Mouse (Mus musculus) embryonic facial prominence, embryonic 10.5 days (tissue): ENCODE measurements around the gene Bcor. TPM values are rescaled to one million over a fixed set of nuclear protein-coding genes. Genes with fewer than 3 reads are reported as not detected.

Experiments
- DNase-seq: peaks from one replicate; pipeline ENCODE4 v3.0.0-alpha.2; 2017; ENCODE audit warnings: low spot score
- H3K27ac ChIP-seq: fragments of 300-500 bp; sonication (generic); replicated peaks from 2 replicates; pipeline ENCODE4 v1.5.1; 2016; ENCODE audit warnings: mild to moderate bottlenecking
- H3K27me3 ChIP-seq: fragments of 300-500 bp; sonication (generic); replicated peaks from 2 replicates; pipeline ENCODE4 v1.6.1; 2016; ENCODE audit warnings: low read depth, mild to moderate bottlenecking; ENCODE audit not compliant: poor library complexity, severe bottlenecking
- H3K36me3 ChIP-seq: fragments of 300-500 bp; sonication (generic); replicated peaks from 2 replicates; pipeline ENCODE4 v1.6.1; 2016; ENCODE audit warnings: mild to moderate bottlenecking, moderate library complexity
- H3K4me1 ChIP-seq: fragments of 300-500 bp; sonication (generic); 2 replicates; pipeline ENCODE4 v1.6.1; 2016
- H3K4me3 ChIP-seq: fragments of 300-500 bp; sonication (generic); 2 replicates; pipeline ENCODE4 v1.5.1; 2016; ENCODE audit warnings: mild to moderate bottlenecking, moderate library complexity
- H3K9me3 ChIP-seq: fragments of 300-500 bp; sonication (generic); 2 replicates; pipeline ENCODE4 v1.6.1; 2016; ENCODE audit warnings: mild to moderate bottlenecking
- WGBS: fragments of 180-500 bp; shearing (Covaris S2); methylation state at CpG from one replicate; pipeline ENCODE4 v1.1.7; 2016; 5-methylcytosine and 5-hydroxymethylcytosine counted together
- polyA plus RNA-seq: library from polyadenylated mRNA; unstranded; fragments of >200 nt; fragmentation: Nextera tagmentation; extraction: Ambion mirVana; gene quantifications from 2 replicates; pipeline ENCODE4 v1.2.1, GENCODE M21; 2016

Bcor gene
- polyA plus RNA-seq, 1 experiment from 2014 or later, result 23.7 TPM

DNA sequence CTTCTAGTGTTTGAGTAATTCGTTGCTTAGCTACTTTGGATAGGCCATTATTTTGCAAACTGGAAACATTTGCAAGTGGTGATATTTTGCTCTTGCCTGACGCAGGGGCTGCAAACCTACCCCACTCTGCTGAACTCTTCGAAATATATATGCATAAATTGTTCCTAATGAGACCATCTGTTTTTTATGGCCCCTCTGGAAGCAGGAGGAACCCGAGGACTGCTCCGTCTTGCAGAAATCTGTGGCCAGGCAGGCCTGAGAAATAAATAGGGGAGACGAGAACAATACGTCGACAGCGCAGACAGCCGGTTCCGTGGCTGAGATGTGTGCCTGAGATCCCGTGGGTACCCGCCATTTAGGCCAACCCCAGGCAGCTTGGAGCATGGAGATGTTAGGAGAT, 159.5 kb downstream of the Bcor start:
- no peak overlapping the region for H3K4me3 ChIP-seq
- DNase-seq, result no peak
- H3K36me3 ChIP-seq, result no peaks in the 10 kb centered on the region
- H3K4me1 ChIP-seq, result peaks cover 74% of the 10 kb centered on the region
- WGBS, result 10% methylated on average over 13 of the region's 13 CpGs
- H3K27me3 ChIP-seq, result peaks cover 100% of the 10 kb centered on the region
- no peaks in the 10 kb centered on the region for H3K9me3 ChIP-seq
- H3K27ac ChIP-seq, result no peak overlapping the region

DNA sequence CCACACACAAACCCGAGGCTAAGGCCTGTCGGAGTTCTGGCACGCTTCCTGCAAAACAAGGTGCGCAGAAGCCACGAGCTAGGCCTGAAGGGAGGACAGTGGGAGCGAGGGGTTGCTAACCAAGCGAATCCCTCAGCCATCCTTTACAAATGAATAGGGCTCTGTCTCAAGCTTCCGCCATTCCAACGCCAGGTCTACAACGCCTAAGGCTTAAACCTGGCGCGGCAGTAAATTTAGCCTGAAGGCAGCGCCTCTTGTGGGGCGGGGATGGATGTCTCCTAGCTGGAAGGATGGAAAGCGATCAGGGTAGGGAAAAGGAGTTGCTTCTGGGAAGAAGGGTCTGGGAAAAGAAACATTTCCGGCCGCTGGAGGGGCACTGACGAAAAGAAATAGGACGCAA, 160.2 kb downstream of the Bcor start:
- 7% methylated on average over 19 of the region's 19 CpGs for WGBS
- peaks cover 67% of the 10 kb centered on the region for H3K4me1 ChIP-seq
- H3K36me3 ChIP-seq, result no peaks in the 10 kb centered on the region
- DNase-seq, result peak; percentile 45
- H3K9me3 ChIP-seq, result no peaks in the 10 kb centered on the region
- no peak overlapping the region for H3K27ac ChIP-seq
- peak overlapping the region; percentile 54; the same call in 1 of the 2 replicates for H3K4me3 ChIP-seq
- peaks cover 100% of the 10 kb centered on the region for H3K27me3 ChIP-seq

DNA sequence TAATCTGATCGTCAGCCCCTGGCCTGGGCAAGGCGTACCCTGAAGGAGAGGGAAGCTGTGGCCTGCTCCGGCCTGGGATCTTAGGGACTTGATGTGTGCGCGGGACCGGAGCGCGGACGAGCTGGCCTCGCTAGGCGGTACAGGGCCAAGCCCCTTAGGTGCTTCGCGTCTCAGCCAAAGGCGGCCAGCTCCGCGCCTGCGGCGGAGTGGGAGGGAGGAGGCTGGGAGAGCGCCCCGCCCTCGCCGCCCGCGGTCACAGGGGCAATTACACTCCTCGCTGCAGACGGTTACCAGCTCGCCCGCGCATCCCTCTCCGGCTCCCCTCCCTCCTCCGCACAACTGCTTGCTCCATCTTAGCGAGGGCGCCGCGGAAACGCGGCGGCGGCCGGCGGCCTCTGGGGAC, 161.2 kb downstream of the Bcor start:
- Histone ChIP-seq H3K4me3 (peak overlapping the region; percentile 54), H3K27me3 (peaks cover 100% of the 10 kb centered on the region), H3K9me3 (no peaks in the 10 kb centered on the region), H3K27ac (peak overlapping the region; percentile 83), H3K4me1 (peaks cover 58% of the 10 kb centered on the region), H3K36me3 (no peaks in the 10 kb centered on the region)
- WGBS, result 4% methylated on average over 40 of the region's 41 CpGs
- DNase-seq, result peak; percentile 85

DNA sequence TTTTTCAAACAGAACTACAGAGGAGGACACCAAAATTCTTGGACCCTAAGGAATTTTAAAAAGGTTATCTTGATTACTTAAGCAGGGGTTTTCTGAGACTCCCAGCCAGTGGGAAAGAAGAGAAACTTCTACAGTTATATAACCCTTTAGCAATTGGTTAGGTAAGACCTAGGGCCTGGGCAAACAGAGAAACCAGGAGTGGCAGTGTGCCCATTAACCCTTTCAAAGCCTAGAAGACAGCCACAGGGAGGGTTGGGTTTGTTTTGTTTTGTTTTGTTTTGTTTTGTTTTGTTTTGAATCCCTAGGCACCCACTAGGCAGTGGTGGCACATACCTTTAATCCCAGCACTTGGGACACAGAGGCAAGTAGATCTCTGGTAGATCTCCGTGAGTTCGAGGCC, 163.3 kb downstream of the Bcor start:
- Histone ChIP-seq H3K36me3 (no peaks in the 10 kb centered on the region), H3K4me3 (no peak overlapping the region), H3K4me1 (peaks cover 38% of the 10 kb centered on the region), H3K9me3 (no peaks in the 10 kb centered on the region), H3K27ac (no peak overlapping the region), H3K27me3 (peaks cover 98% of the 10 kb centered on the region)
- WGBS, result 82% methylated on average over 2 of the region's 2 CpGs
- DNase-seq, result no peak

DNA sequence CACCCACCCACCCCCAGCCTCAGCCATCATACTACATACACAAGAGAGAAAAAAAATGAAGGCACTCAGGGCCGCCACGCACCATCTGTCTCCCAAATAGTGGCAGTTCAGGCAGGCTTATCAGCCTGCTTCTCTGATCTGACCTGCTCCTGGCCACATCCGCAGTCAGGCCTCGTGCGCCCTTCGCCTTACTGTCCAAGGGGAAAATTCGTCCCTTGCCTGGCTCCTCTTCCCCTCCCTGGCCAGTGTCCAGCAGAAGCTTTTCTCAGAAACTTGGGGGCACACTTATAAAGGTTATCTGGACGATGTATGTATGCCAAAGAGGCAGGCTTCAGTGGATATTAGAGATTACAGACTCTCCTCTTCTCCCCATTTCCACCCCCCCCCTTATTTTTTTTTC, 163.7 kb downstream of the Bcor start:
- WGBS, result 80% methylated on average over 8 of the region's 8 CpGs
- H3K9me3 ChIP-seq, result no peaks in the 10 kb centered on the region
- peaks cover 98% of the 10 kb centered on the region for H3K27me3 ChIP-seq
- no peak overlapping the region for H3K27ac ChIP-seq
- peaks cover 34% of the 10 kb centered on the region for H3K4me1 ChIP-seq
- H3K36me3 ChIP-seq, result no peaks in the 10 kb centered on the region
- no peak overlapping the region for H3K4me3 ChIP-seq
- DNase-seq, result no peak

DNA sequence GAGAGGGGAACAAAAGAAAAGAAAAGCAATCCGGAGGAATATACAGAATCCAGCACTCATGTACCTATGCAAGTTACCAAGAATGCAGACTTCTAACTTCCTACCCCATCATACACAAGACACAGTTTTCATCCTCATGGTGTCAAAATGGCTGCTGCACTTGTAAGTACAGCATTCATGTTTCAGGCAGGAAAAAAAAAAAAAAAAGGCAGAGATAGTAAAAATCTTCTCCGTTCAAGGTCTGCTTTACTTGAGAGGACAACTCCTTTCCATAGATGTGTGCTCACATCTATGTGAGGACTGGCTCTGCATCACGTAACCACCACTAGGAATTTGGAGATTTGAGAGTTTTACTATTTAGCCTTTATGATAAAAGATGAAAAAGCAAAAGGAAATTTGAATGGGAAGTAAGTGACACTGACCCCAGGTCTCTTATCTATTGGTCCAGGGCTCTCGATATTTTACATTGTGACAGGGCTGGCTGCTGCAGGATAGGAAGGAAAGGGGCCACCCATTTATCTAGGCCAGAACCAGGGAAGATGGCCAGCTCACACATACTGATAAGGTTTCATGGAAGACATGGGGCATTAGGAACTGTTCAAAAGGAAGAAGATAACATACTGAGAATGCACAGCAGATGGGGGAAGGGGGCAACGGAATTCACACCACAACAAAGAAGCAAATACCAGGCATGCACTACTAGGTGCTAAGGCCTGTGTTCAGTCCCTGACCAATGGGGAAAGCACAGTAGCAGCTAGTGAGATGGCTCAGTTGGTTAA, 166.3 kb downstream of the Bcor start:
- Histone ChIP-seq H3K9me3 (no peaks in the 10 kb centered on the region), H3K4me1 (peaks cover 8% of the 10 kb centered on the region), H3K36me3 (no peaks in the 10 kb centered on the region), H3K27me3 (peaks cover 97% of the 10 kb centered on the region), H3K4me3 (no peak overlapping the region), H3K27ac (no peak overlapping the region)
- DNase-seq, result no peak
- WGBS, result 86% methylated on average over 5 of the region's 5 CpGs

DNA sequence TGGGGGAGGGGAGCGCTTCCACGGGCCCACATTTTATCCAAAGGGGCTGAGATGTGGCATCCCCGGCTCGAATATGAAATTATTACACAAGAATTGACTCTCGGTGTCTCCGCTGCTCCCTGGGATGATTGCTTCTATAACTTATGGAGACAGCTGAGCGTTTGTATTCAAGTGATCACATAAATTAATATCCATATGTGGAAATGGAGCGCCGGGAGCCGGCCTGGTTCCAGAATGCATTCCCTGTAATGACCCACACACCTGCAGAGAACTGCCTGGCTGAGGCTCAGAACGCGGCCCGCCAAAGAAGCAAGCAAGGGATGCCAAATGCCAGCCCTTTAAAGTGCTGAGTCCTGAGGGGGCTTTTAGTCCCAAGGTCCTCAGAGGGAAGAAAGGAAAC, 170.7 kb downstream of the Bcor start:
- WGBS, result 93% methylated on average over 13 of the region's 13 CpGs
- no peaks in the 10 kb centered on the region for H3K36me3 ChIP-seq
- no peak for DNase-seq
- no peaks in the 10 kb centered on the region for H3K9me3 ChIP-seq
- no peak overlapping the region for H3K27ac ChIP-seq
- H3K27me3 ChIP-seq, result peaks cover 89% of the 10 kb centered on the region
- H3K4me1 ChIP-seq, result peaks cover 8% of the 10 kb centered on the region
- no peak overlapping the region for H3K4me3 ChIP-seq

DNA sequence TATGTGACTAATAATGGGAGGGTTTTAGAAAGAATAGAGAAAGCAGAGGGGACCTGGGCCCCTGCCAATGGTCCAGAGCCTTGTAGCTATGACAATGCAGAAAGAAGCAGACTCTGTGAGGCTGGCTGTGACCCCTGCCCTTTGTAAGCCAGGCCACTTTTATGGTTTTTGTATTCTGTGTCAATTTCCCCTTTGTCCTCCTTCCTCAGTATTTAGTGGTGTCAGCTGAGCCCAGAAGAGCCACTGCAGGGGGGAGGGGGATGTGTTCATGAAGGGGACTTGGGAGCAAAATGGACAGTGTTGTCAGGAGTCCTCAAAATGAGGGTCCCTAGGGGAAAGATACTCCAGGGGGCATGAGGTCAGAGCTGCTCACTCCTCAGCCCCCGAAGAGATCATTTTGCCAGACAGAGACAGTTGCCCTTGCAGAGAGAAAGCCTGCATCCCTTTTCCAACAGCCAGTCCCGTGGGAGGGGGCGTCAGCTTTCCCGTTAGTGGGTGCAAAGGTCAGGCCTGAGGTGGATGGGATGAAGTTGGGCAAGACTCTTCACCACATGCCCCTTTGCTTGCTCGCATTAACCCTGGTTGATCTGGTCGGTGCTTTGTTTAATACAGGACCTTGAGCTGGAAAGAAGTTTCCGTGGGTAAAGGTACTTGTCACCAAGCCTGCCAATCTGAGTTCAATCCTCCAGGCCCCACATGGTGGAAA, 171.8 kb downstream of the Bcor start:
- H3K9me3 ChIP-seq, result no peaks in the 10 kb centered on the region
- WGBS, result 42% methylated on average over 7 of the region's 7 CpGs
- peaks cover 80% of the 10 kb centered on the region for H3K27me3 ChIP-seq
- H3K27ac ChIP-seq, result no peak overlapping the region
- no peaks in the 10 kb centered on the region for H3K36me3 ChIP-seq
- no peak for DNase-seq
- peaks cover 8% of the 10 kb centered on the region for H3K4me1 ChIP-seq
- no peak overlapping the region for H3K4me3 ChIP-seq

DNA sequence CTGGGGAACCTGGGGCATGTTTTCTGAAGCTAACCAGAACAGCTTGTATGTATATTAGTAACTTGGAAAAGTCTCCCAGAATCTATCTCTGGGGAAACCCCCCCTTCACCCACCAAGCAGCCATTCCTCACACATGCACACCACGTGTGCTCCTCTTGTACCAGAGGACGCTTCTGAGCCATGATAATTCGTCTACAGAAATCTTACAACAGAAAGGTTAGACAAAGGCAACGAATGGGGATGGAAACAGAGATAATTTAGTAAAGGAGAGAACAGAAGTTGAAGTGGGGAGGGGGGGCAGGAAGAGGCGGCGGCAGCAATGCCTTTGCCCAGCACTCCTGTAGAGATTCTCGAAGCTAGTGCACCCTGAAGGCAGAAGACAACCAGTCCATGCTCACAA, 172.6 kb downstream of the Bcor start:
- H3K27ac ChIP-seq, result no peak overlapping the region
- no peaks in the 10 kb centered on the region for H3K9me3 ChIP-seq
- no peaks in the 10 kb centered on the region for H3K36me3 ChIP-seq
- H3K4me3 ChIP-seq, result no peak overlapping the region
- H3K27me3 ChIP-seq, result peaks cover 81% of the 10 kb centered on the region
- no peak for DNase-seq
- H3K4me1 ChIP-seq, result peaks cover 8% of the 10 kb centered on the region
- 57% methylated on average over 7 of the region's 7 CpGs for WGBS
